Mouse (Mus musculus): ENCODE results near the gene 1700028J19Rik. TPM values are rescaled to one million over a fixed set of nuclear protein-coding genes. Genes with fewer than 3 reads are reported as not detected.
"Not testable (repeated sequence)": the region's sequence is repeated elsewhere in the genome, so short reads cannot be mapped to it uniquely, and the experiment has no call there.

Gene 1700028J19Rik
- polyA plus RNA-seq, 1 experiment = 1.5 TPM

GRCm38 (mm10) chr7:44197891-44198290, 48.6 kb downstream of the 1700028J19Rik start, which contains the start of gene Klk1b3:
TSS of gene Klk1b3 (plus strand) at chr7:44198191.
- no peak for TF ChIP-seq CTCF (IDR thresholded peaks at IDR 0.05; ENCODE audit: borderline replicate concordance, extremely low read depth, insufficient read depth, insufficient read length)
- no peak for TF ChIP-seq POLR2A (IDR thresholded peaks at IDR 0.05; ENCODE audit: borderline replicate concordance, extremely low read depth, insufficient read depth, insufficient read length, poor library complexity, severe bottlenecking)
- no peak for DNase-seq (ENCODE audit: low read depth)

- not testable (repeated sequence) for DNase-seq (ENCODE audit: low read depth)
These were observed 53.0 kb downstream of the 1700028J19Rik start for GRCm38 (mm10) chr7:44193466-44193865.

- not testable (repeated sequence) for DNase-seq (ENCODE audit: low read depth)
These were observed 58.6 kb downstream of the 1700028J19Rik start, which contains the start of gene Klk1b24 for GRCm38 (mm10) chr7:44187936-44188335. TSS of gene Klk1b24 (plus strand) at chr7:44188236.

- not testable (repeated sequence) for DNase-seq (ENCODE audit: low read depth)
These were observed 60.0 kb downstream of the 1700028J19Rik start for GRCm38 (mm10) chr7:44186516-44186915.

Other genes starting within 250 kb of the 1700028J19Rik start
- not detected in 2 replicates for gene Klk1b26, start 234.5 kb downstream of the 1700028J19Rik start, polyA plus RNA-seq (2012; rRNA removed)
- gene Klk1b27, start 194.4 kb downstream of the 1700028J19Rik start, polyA plus RNA-seq (2012; rRNA removed) = 0.10 TPM in 2 replicates
- gene Klk1b21, start 144.4 kb downstream of the 1700028J19Rik start, polyA plus RNA-seq (2012; rRNA removed) = not detected in 2 replicates
- gene Klk1b22, start 134.0 kb downstream of the 1700028J19Rik start, polyA plus RNA-seq (2012; rRNA removed) = not detected in 2 replicates
- not detected in 2 replicates for gene Klk1b16, start 109.9 kb downstream of the 1700028J19Rik start, polyA plus RNA-seq (2012; rRNA removed)
- gene Klk1b24, start 58.5 kb downstream of the 1700028J19Rik start, polyA plus RNA-seq (2012; rRNA removed) = 0.19 TPM in 1 of 2 replicates, not detected in the other
- gene Klk1b3, start 48.5 kb downstream of the 1700028J19Rik start, polyA plus RNA-seq (2012; rRNA removed) = not detected in 2 replicates
- gene Klk1b4, start 39.3 kb downstream of the 1700028J19Rik start, polyA plus RNA-seq (2012; rRNA removed) = not detected in 2 replicates
- not detected in 2 replicates for gene Klk1b5, start 30.8 kb downstream of the 1700028J19Rik start, polyA plus RNA-seq (2012; rRNA removed)
- gene Klk1, start 21.3 kb downstream of the 1700028J19Rik start, polyA plus RNA-seq (2012; rRNA removed) = 0.16 TPM in 1 of 2 replicates, not detected in the other
- gene Gm36864, start 10.5 kb downstream of the 1700028J19Rik start, polyA plus RNA-seq (2012; rRNA removed) = not detected in 2 replicates
- gene 2410002F23Rik, start within 50 bp of the 1700028J19Rik start, polyA plus RNA-seq (2012; rRNA removed) = 270 and 344 TPM in 2 replicates
- gene Acp4, start 10.7 kb upstream of the 1700028J19Rik start, polyA plus RNA-seq (2012; rRNA removed) = not detected in 2 replicates
- gene Gm15517, start 14.8 kb upstream of the 1700028J19Rik start, polyA plus RNA-seq (2012; rRNA removed) = 1.0 and 1.2 TPM in 2 replicates
- 3.2 and 3.6 TPM in 2 replicates for gene Clec11a, start 60.2 kb upstream of the 1700028J19Rik start, polyA plus RNA-seq (2012; rRNA removed)
- 17.2 and 63.1 TPM in 2 replicates for gene Shank1, start 63.6 kb upstream of the 1700028J19Rik start, polyA plus RNA-seq (2012; rRNA removed)
- gene Syt3, start 137.4 kb upstream of the 1700028J19Rik start, polyA plus RNA-seq (2012; rRNA removed) = 35.5 and 41.6 TPM in 2 replicates
- 3.0 and 4.1 TPM in 2 replicates for gene 1700008O03Rik, start 139.1 kb upstream of the 1700028J19Rik start, polyA plus RNA-seq (2012; rRNA removed)
- gene Lrrc4b, start 182.3 kb upstream of the 1700028J19Rik start, polyA plus RNA-seq (2012; rRNA removed) = 302 and 372 TPM in 2 replicates
- gene Aspdh, start 218.7 kb upstream of the 1700028J19Rik start, polyA plus RNA-seq (2012; rRNA removed) = 29.8 and 30.6 TPM in 2 replicates
- 70.6 and 118 TPM in 2 replicates for gene Josd2, start 221.3 kb upstream of the 1700028J19Rik start, polyA plus RNA-seq (2012; rRNA removed)
- 218 and 287 TPM in 2 replicates for gene Emc10, start 249.8 kb upstream of the 1700028J19Rik start, polyA plus RNA-seq (2012; rRNA removed)
- gene Fam71e1, start 249.9 kb upstream of the 1700028J19Rik start, polyA plus RNA-seq (2012; rRNA removed) = 31.7 and 47.3 TPM in 2 replicates

Data from brain, embryonic 14.5 days (tissue).